In genomic region chr12:76820615-76821014, GRCm38 (mm10) we compare ENCODE assay signal across 12 mouse cellular contexts. TPM values are rescaled to one million over a fixed set of nuclear protein-coding genes. Genes with fewer than 3 reads are reported as not detected.
A peak's percentile ranks its signal among the peaks of the same experiment; 100 is the strongest.
DNase-seq lines count a peak whose midpoint lies in the region; ATAC-seq and TF ChIP-seq lines count a peak whose summit lies in the region.
"Had no signal": no experiment of that assay in that cellular context is flagged by ENCODE, and none has a peak within 500 bp of the region (broad histone marks: within the 10 kb centered on the region; RNA-seq: fewer than 3 reads in every experiment).

No protein-coding gene starts in this region.

- ATAC-seq in limb, embryonic 12.5 days (ENCODE audit: insufficient number of reproducible peaks, insufficient read depth, low FRiP score, low TSS enrichment, low read depth): no peak
- no peak for ATAC-seq in forebrain, embryonic 14.5 days
- no peak for ATAC-seq in limb, embryonic 15.5 days (ENCODE audit: insufficient number of reproducible peaks, low FRiP score, low TSS enrichment, low read depth)

- no peaks in the 10 kb centered on the region for H3K9me3 ChIP-seq in limb, embryonic 12.5 days
- H3K9me3 ChIP-seq in limb, embryonic 10.5 days (replicated peaks): no peaks in the 10 kb centered on the region
- H3K9me3 ChIP-seq in forebrain, embryonic 14.5 days (replicated peaks; ENCODE audit: control insufficient read depth, low read length): no peaks in the 10 kb centered on the region
- H3K9me3 ChIP-seq in limb, embryonic 15.5 days: no peaks in the 10 kb centered on the region

- no peak overlapping the region for H3K9ac ChIP-seq in limb, embryonic 12.5 days (replicated peaks)
- H3K9ac ChIP-seq in forebrain, embryonic 14.5 days (ENCODE audit: low read length): no peak overlapping the region
- H3K9ac ChIP-seq in limb, embryonic 15.5 days: no peak overlapping the region

- no peak for TF ChIP-seq CTCF in small intestine, adult 2 months (IDR thresholded peaks at IDR 0.05; ENCODE audit: extremely low read depth, insufficient read length, insufficient replicate concordance, low read depth, low read length)

- 46% methylated on average over 4 of the region's 4 CpGs for WGBS in limb, embryonic 12.5 days
- WGBS in limb, embryonic 10.5 days: 48% methylated on average over 4 of the region's 4 CpGs
- 39% methylated on average over 4 of the region's 4 CpGs for WGBS in forebrain, embryonic 14.5 days
- WGBS in limb, embryonic 15.5 days: 60% methylated on average over 4 of the region's 4 CpGs
- 25% methylated on average over 4 of the region's 4 CpGs for WGBS in small intestine, adult 2 months

- no peak for DNase-seq in limb, embryonic 10.5 days (ENCODE audit: low spot score)
- DNase-seq in forebrain, embryonic 14.5 days (ENCODE audit: low spot score): no peak
- no peak for DNase-seq in right cerebral cortex, adult 18-20 months
- DNase-seq in layer of hippocampus, adult 18-20 months (ENCODE audit: low spot score in 2 of 2): no peak
- DNase-seq in gastrocnemius, postnatal 4 days (ENCODE audit: low spot score in 2 of 2): no peak
- DNase-seq: adrenal gland, postnatal 14 days; heart, postnatal 10 days; lung, postnatal 10 days; thymus, postnatal 36 days had no signal

- TF ChIP-seq POLR2A in small intestine, adult 2 months (IDR thresholded peaks at IDR 0.05; ENCODE audit: low read depth, low read length): no peak

- H3K4me2 ChIP-seq in limb, embryonic 12.5 days: peak overlapping the region; percentile 93; the same call in 1 of the 2 replicates
- peak overlapping the region; percentile 85; the same call in 1 of the 2 replicates for H3K4me2 ChIP-seq in forebrain, embryonic 14.5 days (ENCODE audit: low read length)
- H3K4me2 ChIP-seq in limb, embryonic 15.5 days: peak overlapping the region; percentile 91; the same call in 1 of the 2 replicates

- peaks cover 37% of the 10 kb centered on the region for H3K4me1 ChIP-seq in limb, embryonic 12.5 days (replicated peaks)
- H3K4me1 ChIP-seq in limb, embryonic 10.5 days: peaks cover 32% of the 10 kb centered on the region
- peaks cover 4% of the 10 kb centered on the region; the same call in 1 of the 2 replicates for H3K4me1 ChIP-seq in forebrain, embryonic 14.5 days (ENCODE audit: control insufficient read depth, insufficient read depth, low read length)
- peaks cover 48% of the 10 kb centered on the region for H3K4me1 ChIP-seq in limb, embryonic 15.5 days
- peaks cover 11% of the 10 kb centered on the region for H3K4me1 ChIP-seq in small intestine, adult 2 months (ENCODE audit: control insufficient read depth, insufficient read depth, insufficient read length, low read length)

- H3K36me3 ChIP-seq in limb, embryonic 12.5 days: no peaks in the 10 kb centered on the region
- H3K36me3 ChIP-seq in limb, embryonic 10.5 days: no peaks in the 10 kb centered on the region
- no peaks in the 10 kb centered on the region for H3K36me3 ChIP-seq in forebrain, embryonic 14.5 days (ENCODE audit: control insufficient read depth, insufficient read depth, low read length)
- no peaks in the 10 kb centered on the region for H3K36me3 ChIP-seq in limb, embryonic 15.5 days
- H3K36me3 ChIP-seq in small intestine, adult 2 months (ENCODE audit: control insufficient read depth, insufficient read depth, low read length): no peaks in the 10 kb centered on the region

- H3K27me3 ChIP-seq in limb, embryonic 12.5 days: peaks cover 50% of the 10 kb centered on the region
- H3K27me3 ChIP-seq in limb, embryonic 10.5 days (ENCODE audit: low read depth, poor library complexity, severe bottlenecking): peaks cover 67% of the 10 kb centered on the region
- peaks cover 16% of the 10 kb centered on the region for H3K27me3 ChIP-seq in forebrain, embryonic 14.5 days (replicated peaks; ENCODE audit: control insufficient read depth, insufficient read depth, low read length)
- H3K27me3 ChIP-seq in limb, embryonic 15.5 days: peaks cover 10% of the 10 kb centered on the region; the same call in 1 of the 2 replicates
- H3K27me3 ChIP-seq in small intestine, adult 2 months (ENCODE audit: control insufficient read depth, insufficient read depth, low read length): peaks cover 14% of the 10 kb centered on the region

- no peak overlapping the region for H3K27ac ChIP-seq in limb, embryonic 12.5 days
- H3K27ac ChIP-seq in limb, embryonic 10.5 days: no peak overlapping the region
- no peak overlapping the region for H3K27ac ChIP-seq in forebrain, embryonic 14.5 days (ENCODE audit: low read depth, low read length)
- no peak overlapping the region for H3K27ac ChIP-seq in limb, embryonic 15.5 days
- H3K27ac ChIP-seq in small intestine, adult 2 months (ENCODE audit: insufficient read depth, low read depth, low read length): peak overlapping the region; percentile 26; the same call in 1 of the 2 replicates

- no peak overlapping the region for H3K4me3 ChIP-seq in limb, embryonic 12.5 days (replicated peaks)
- no peak overlapping the region for H3K4me3 ChIP-seq in limb, embryonic 10.5 days
- no peak overlapping the region for H3K4me3 ChIP-seq in forebrain, embryonic 14.5 days (ENCODE audit: low read depth, low read length)
- H3K4me3 ChIP-seq in limb, embryonic 15.5 days: no peak overlapping the region
- no peak overlapping the region for H3K4me3 ChIP-seq in small intestine, adult 2 months (ENCODE audit: low read depth, low read length)

RNA-seq across cellular contexts. Expression of gene Rab15, which starts 2.1 kb away (rescaled TPM):
- polyA plus RNA-seq in limb, embryonic 12.5 days (2016; fragmentation: Nextera tagmentation; extraction: Ambion mirVana): 17.6 and 18.6 TPM in 2 replicates
- polyA plus RNA-seq in limb, embryonic 10.5 days (2016; fragmentation: Nextera tagmentation; extraction: Ambion mirVana): 8.3 and 9.0 TPM in 2 replicates
- polyA plus RNA-seq in forebrain, embryonic 14.5 days (2014; fragmentation: Nextera tagmentation; extraction: Ambion mirVana): 11.8 and 18.2 TPM in 2 replicates
- 28.3 and 28.6 TPM in 2 replicates for polyA plus RNA-seq in limb, embryonic 15.5 days (2015; fragmentation: Nextera tagmentation; extraction: Ambion mirVana)
- polyA plus RNA-seq in small intestine, adult 2 months (2012; rRNA removed): 5.7 and 16.4 TPM in 2 replicates
- 100 to 1,000 TPM; 187 to 197 TPM for total RNA-seq in layer of hippocampus, adult 18-20 months (2021)
- total RNA-seq in gastrocnemius, postnatal 4 days (2021): 10 to 100 TPM; 15.0 to 18.1 TPM

RNA-seq across cellular contexts. Expression of gene Gpx2, which starts 25.3 kb away (rescaled TPM):
- 0.65 and 1.2 TPM in 2 replicates for polyA plus RNA-seq in limb, embryonic 12.5 days (2016; fragmentation: Nextera tagmentation; extraction: Ambion mirVana)
- polyA plus RNA-seq in limb, embryonic 10.5 days (2016; fragmentation: Nextera tagmentation; extraction: Ambion mirVana): 6.4 and 9.0 TPM in 2 replicates
- polyA plus RNA-seq in forebrain, embryonic 14.5 days (2014; fragmentation: Nextera tagmentation; extraction: Ambion mirVana): not detected in 2 replicates
- 0.20 and 0.41 TPM in 2 replicates for polyA plus RNA-seq in limb, embryonic 15.5 days (2015; fragmentation: Nextera tagmentation; extraction: Ambion mirVana)
- polyA plus RNA-seq in small intestine, adult 2 months (2012; rRNA removed): 514 and 943 TPM in 2 replicates
- under 1 TPM in 1 of 2 experiments, not detected in 1; 0.51 TPM for total RNA-seq in layer of hippocampus, adult 18-20 months (2021)
- total RNA-seq in gastrocnemius, postnatal 4 days (2021): not detected
- total RNA-seq: adrenal gland, postnatal 14 days; heart, postnatal 10 days had no signal

RNA-seq across cellular contexts. Expression of gene Fntb, which starts 55.2 kb away (rescaled TPM):
- 41.7 and 45.4 TPM in 2 replicates for polyA plus RNA-seq in limb, embryonic 12.5 days (2016; fragmentation: Nextera tagmentation; extraction: Ambion mirVana)
- 43.1 and 48.2 TPM in 2 replicates for polyA plus RNA-seq in limb, embryonic 10.5 days (2016; fragmentation: Nextera tagmentation; extraction: Ambion mirVana)
- 38.2 and 39.0 TPM in 2 replicates for polyA plus RNA-seq in forebrain, embryonic 14.5 days (2014; fragmentation: Nextera tagmentation; extraction: Ambion mirVana)
- polyA plus RNA-seq in limb, embryonic 15.5 days (2015; fragmentation: Nextera tagmentation; extraction: Ambion mirVana): 47.7 and 48.8 TPM in 2 replicates
- polyA plus RNA-seq in small intestine, adult 2 months (2012; rRNA removed): 9.1 and 27.1 TPM in 2 replicates
- 10 to 100 TPM; 25.1 to 26.8 TPM for total RNA-seq in layer of hippocampus, adult 18-20 months (2021)
- total RNA-seq in gastrocnemius, postnatal 4 days (2021): 10 to 100 TPM; 24.0 to 24.1 TPM

RNA-seq across cellular contexts. Expression of gene Churc1, which starts 55.3 kb away (rescaled TPM):
- polyA plus RNA-seq in limb, embryonic 12.5 days (2016; fragmentation: Nextera tagmentation; extraction: Ambion mirVana): 85.5 and 87.2 TPM in 2 replicates
- 107 and 118 TPM in 2 replicates for polyA plus RNA-seq in limb, embryonic 10.5 days (2016; fragmentation: Nextera tagmentation; extraction: Ambion mirVana)
- 96.0 and 114 TPM in 2 replicates for polyA plus RNA-seq in forebrain, embryonic 14.5 days (2014; fragmentation: Nextera tagmentation; extraction: Ambion mirVana)
- 108 and 132 TPM in 2 replicates for polyA plus RNA-seq in limb, embryonic 15.5 days (2015; fragmentation: Nextera tagmentation; extraction: Ambion mirVana)
- polyA plus RNA-seq in small intestine, adult 2 months (2012; rRNA removed): 20.3 and 20.9 TPM in 2 replicates
- 10 to 100 TPM; 34.7 to 37.7 TPM for total RNA-seq in layer of hippocampus, adult 18-20 months (2021)
- 10 to 100 TPM; 43.1 to 45.7 TPM for total RNA-seq in gastrocnemius, postnatal 4 days (2021)

Comparison
In these comparisons a context has a peak if more than half of its experiments do, and no peak if none do; other contexts are left out.
1. RNA of gene Gpx2, which starts 25.3 kb away (polyA plus RNA-seq): 514 to 943 TPM in small intestine, adult 2 months; 6.4 to 9.0 TPM in limb, embryonic 10.5 days, 0.65 to 1.2 TPM in limb, embryonic 12.5 days, 0.20 to 0.41 TPM in limb, embryonic 15.5 days and not detected in forebrain, embryonic 14.5 days; every median in the first group is over 10 times any median in the second.
2. Peak in every context shown above with its lines, with median percentiles within 50 percentile points of each other: H3K4me2 ChIP-seq.